Mouse (Mus musculus): ENCODE measurements around the gene Gm43638.
"Not testable (repeated sequence)": the region's sequence is repeated elsewhere in the genome, so short reads cannot be mapped to it uniquely, and the experiment has no call there.

The Gm43638 gene

DNA sequence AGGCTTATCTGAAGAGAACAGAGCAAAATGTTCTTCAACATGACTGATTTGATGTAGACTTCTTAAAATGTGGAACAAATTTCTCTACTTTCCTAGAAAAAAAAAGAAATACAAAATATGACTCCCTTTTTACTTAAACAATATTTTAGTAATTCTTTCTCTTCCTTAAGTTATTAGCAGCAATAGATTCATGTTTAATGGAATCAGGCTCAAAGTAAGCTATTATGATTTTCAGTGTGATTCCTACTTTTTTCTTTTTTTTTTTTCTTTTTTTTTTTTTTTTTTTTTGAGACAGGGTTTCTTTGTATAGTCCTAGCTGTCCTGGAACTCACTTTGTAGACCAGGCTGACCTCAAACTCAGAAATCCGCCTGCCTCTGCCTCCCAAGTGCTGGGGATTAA is at the start of gene Gm43638:
Gm43638 (minus strand) TSS at position 101 of the 400 bp plus-strand sequence.
- not testable (repeated sequence) for DNase-seq (ENCODE audit: low spot score)

DNA sequence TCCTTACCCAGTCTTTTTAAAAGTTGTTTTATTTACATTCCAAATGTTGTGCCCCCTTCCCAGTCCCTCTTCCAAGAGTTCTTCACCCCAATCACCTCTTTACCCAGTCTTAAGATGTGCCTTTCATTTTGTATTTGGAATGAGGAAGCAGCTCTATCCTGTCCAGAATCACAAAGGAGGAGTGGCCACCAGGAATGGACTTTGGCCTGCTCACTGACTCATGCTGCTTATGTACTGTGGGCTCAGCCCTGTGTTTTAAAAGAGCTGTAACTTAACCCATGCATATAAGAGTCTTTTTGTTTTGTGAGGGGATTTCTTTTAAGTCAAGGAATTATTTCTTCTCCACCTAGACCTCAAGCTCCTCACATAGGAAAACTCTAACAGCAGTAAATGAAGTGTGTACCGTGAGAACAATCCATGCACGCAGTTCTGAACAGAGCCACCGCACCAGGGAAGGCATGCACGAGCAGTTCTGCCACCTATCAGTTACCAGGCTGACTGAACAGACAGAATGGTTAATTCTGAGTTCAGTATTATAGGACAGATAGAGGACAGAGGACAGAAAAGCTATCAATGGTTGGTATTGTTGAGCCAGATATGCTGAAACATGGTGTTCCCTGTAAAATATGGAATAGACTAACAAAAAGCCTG is 49.5 kb upstream of the Gm43638 start:
- no peak for DNase-seq (ENCODE audit: low spot score)

DNA sequence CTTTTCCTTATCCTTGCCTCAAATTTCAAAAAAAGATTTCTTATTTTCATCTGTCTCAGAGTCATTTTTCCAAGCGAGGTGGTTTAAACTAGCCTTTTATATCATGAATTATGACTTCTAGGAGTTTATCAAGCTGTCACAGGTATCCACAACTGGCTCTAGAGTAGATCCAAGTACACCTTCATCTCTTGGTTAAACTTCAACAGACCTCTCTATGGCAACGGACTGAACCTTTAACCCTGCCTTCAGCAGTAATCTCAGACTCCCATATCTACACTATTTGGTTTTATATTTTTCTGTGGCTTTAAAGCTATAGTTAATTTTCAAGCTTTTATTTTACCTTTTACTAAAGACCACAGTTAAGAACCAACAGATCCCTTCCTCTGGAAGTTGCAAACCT is 45.7 kb upstream of the Gm43638 start:
- DNase-seq (ENCODE audit: low spot score) = no peak

DNA sequence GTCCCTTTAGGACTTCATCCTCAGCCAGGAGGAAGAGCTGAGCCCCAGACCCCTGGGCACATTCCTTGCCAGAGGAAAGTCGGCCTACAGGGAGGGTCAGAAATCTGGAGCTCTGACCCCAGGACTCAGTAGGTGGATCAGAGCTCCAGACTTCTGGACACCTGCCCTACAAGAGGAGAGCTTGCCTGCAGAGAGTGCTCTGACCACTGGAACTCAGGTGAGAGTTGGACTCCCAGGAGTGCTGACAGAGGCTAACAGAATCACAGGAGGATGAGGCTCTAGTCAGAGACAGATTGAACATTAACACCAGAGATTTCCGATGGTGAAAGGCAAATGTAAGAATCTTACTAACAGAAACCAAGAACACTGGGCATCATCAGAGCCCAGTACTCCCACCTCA is 37.0 kb upstream of the Gm43638 start:
- DNase-seq (ENCODE audit: low spot score) = not testable (repeated sequence)

DNA sequence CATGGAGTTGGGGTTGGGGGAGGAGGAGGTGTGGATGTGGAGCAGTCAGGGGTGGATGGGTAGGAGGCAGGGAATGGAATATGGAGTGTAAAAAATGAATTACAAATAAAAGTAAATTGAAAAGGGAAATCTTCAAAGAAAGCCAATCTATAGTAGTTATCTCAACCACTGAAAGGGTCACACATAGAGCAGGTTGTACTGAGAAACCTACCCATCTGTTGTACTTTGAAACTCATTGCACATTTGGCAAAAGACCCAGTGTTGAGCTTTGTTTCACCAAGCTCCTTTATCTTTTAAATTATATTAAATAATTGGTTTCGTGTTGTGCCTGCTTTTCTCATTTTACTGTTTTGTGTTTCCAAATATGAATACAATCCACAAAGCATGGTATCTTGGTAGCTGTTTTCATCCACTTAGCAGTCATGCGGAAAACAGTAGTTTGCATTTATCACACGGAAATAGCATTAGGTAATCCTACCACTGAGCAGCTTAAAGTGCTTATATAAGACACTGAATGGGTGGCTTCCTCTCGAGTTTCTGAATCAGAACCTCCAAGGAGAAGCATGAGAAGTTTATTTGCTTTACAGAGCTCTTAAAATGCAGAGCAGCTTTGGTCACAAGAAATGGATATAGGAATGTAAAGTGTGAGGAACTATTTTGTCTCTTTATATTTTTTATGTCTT is 19.3 kb upstream of the Gm43638 start:
- no peak for DNase-seq (ENCODE audit: low spot score)

DNA sequence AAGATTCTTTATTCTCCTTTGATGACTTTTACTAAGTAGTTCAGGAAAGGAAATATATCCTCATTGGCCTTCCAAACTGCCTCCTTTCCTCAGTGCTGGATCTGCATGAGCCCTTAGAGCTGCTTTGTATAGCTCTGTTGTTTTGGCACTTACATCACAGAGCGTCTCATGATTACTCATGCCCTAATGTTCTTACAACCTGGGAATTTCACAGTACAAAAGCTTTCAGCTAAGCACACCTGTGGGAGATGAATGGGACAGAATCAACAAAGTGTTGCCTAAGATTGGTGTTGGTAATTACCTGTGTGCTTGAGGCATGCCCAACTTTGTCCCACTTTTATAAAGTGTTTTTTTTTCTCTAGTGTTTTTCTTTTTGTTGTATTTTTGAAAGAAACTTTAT is 16.1 kb upstream of the Gm43638 start:
- DNase-seq (ENCODE audit: low spot score) = no peak

GRCm38 (mm10) chr5:87499341-87499740 is 12.7 kb upstream of the Gm43638 start:
- DNase-seq (ENCODE audit: low spot score) = no peak

- DNase-seq (ENCODE audit: low spot score) = no peak
Observed at GRCm38 (mm10) chr5:87498936-87499335, 12.3 kb upstream of the Gm43638 start.

GRCm38 (mm10) chr5:87490771-87491170 is 4.2 kb upstream of the Gm43638 start, which contains the start of gene Ugt2a1:
Gene Ugt2a1, minus strand, starts transcription at chr5:87490871.
- no peak for DNase-seq (ENCODE audit: low spot score)

DNA sequence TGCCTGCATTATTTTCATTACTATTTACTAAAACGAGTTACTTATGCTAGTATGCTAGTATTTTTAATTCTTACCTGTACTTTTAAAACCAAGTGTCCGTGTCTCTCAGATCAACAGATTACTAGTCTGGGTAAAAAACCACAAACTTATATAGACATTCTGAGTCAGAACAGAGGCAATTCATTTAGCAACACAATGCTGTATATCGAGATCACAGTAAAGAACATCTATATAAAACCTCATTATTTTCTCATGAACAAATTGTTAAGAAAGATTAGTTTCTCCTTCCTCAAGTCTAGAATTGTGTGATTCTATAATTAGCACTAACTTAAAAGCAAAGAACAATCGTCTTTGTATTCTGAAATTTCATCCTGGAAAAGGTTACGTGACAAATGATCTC is 4.4 kb downstream of the Gm43638 start, which contains the start of gene Ugt2a2:
Ugt2a2 (minus strand) TSS at position 101 of the 400 bp plus-strand sequence.
- no peak for DNase-seq (ENCODE audit: low spot score)

- DNase-seq (ENCODE audit: low spot score) = no peak
Observed at GRCm38 (mm10) chr5:87458810-87459209, 27.8 kb downstream of the Gm43638 start.

DNA sequence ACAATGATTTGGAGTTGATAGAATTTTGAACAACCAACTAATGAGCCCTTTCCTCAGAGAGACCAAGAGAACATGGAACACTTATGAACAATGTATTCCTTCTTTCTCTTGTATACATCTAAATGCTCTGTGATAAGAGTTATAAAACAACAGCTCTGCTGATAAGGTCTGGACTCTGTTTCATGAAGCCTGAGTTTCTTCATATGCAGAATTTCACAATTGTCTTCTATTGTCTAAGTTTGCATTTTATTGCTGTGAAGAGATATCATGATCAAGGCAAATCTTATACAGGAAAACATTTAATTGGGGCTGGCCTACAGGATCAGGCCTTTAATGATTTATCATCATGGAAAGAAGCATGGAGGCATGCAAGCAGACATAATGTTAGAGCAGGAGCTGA is 28.9 kb downstream of the Gm43638 start:
- DNase-seq (ENCODE audit: low spot score) = no peak

- no peak for DNase-seq (ENCODE audit: low spot score)
Observed at GRCm38 (mm10) chr5:87456216-87456850, 30.3 kb downstream of the Gm43638 start.

DNA sequence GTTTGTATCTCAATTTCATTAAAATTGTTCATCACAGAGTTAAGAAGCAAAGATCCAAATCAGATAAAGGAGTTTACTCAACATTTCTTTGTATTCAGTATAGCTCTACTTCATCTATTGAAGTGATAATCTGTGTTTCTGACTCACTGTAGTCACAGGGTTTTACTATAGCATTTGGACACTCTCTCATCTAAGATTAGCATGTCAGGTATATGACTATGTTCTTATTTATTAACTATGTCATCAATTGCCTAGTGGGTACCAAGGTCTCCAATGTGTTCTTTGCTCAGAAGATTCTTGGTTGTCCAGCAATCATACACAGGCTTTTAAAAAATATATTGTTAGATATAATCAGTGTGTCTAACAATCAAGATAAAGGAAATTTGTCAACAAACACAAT is 31.1 kb downstream of the Gm43638 start:
- DNase-seq (ENCODE audit: low spot score) = no peak

DNA sequence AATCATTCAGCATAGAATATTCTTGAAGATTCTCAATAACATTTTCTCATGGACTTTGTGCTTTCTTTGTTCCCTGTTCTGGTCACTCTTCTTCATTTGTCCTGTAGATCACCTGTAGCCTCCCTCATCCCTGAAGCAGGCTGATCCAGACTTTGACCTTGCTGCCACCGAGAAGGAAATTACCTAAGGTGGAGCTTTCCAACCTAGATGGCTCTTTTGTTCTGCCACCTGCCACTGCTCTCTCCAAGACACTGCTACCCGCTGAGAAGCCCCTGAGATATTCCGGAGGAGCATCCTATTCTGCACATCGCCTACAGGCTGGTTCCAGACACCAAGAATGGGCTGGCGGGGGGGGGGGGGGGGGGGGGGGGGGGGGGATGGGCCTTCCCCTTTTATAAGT is 34.1 kb downstream of the Gm43638 start:
- not testable (repeated sequence) for DNase-seq (ENCODE audit: low spot score)

DNA sequence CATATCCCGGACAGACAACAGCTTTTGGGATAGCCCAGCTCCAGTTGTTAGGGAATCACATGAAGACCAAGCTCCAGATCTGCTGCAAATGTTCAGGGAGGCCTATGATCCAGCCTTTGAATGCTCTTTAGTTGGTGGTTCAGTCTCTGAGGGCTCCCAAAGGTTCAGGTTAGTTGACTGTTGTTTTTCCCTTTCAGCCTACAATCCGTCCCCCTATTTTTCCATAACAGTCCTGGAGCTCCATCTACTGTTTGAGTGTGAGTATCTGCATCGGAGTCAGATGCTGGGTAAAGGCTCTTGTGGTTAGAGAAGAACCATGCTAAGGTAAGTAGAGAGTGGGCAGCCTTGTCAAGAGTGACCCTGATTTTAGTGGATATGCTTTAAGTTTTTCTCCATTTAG is 50.3 kb downstream of the Gm43638 start:
- DNase-seq (ENCODE audit: low spot score) = no peak

GRCm38 (mm10) chr5:87425676-87426075 is 60.9 kb downstream of the Gm43638 start:
- DNase-seq (ENCODE audit: low spot score) = no peak

DNA sequence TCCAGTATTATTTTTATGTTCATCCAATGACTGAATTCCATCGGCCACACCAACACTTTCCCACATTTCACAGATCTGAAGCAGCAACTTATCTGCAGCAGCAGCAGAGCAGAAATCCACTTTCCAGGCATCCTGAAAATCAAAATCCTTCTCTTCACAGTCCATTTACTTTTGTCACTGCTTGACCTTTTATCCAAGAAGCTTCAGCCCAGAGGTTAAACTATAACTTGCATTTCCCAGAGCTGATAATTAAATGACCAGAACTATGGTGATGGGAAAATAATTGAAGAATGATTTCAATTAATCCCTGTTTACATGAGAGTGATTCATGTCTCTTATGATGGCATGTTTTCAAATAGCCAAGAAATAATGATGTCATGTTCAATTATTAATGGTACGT is 62.6 kb downstream of the Gm43638 start, which contains the start of gene Ugt2b38:
Ugt2b38 (minus strand) TSS at position 163 of the 400 bp plus-strand sequence.
- DNase-seq (ENCODE audit: low spot score) = not testable (repeated sequence)
